Mouse (Mus musculus) small intestine, adult 2 months (tissue): ENCODE results near the gene Mien1. TPM values are rescaled to one million over a fixed set of nuclear protein-coding genes. Genes with fewer than 3 reads are reported as not detected.

ENCODE experiments used
- H3K27ac ChIP-seq: fragments of 200-500 bp; 2 replicates; pipeline ENCODE4 v1.5.1; 2012; ENCODE audit warnings: low read depth, low read length, control low read depth, inconsistent platforms; ENCODE audit not compliant: insufficient read depth
- H3K27me3 ChIP-seq: fragments of 200-500 bp; 2 replicates; pipeline ENCODE4 v1.6.1; 2012; ENCODE audit warnings: mild to moderate bottlenecking, moderate library complexity, low read length, inconsistent platforms; ENCODE audit not compliant: control insufficient read depth, insufficient read depth
- H3K36me3 ChIP-seq: fragments of 200-500 bp; 2 replicates; pipeline ENCODE4 v1.6.1; 2012; ENCODE audit warnings: mild to moderate bottlenecking, low read length, control low read depth, inconsistent platforms; ENCODE audit not compliant: control insufficient read depth, insufficient read depth
- H3K4me1 ChIP-seq: fragments of 200-500 bp; 2 replicates; pipeline ENCODE4 v1.6.1; 2012; ENCODE audit warnings: low read length, inconsistent platforms, mixed read lengths; ENCODE audit not compliant: control insufficient read depth, insufficient read depth, insufficient read length
- H3K4me3 ChIP-seq: fragments of 200-500 bp; 2 replicates; pipeline ENCODE4 v1.5.1; 2012; ENCODE audit warnings: low read depth, mild to moderate bottlenecking, control low read depth, inconsistent platforms, low read length, moderate library complexity
- CTCF ChIP-seq: fragments of 200-500 bp; IDR thresholded peaks from 2 replicates; pipeline ENCODE4 v1.5.1; 2012; ENCODE audit warnings: low read depth, mild to moderate bottlenecking, control low read depth, inconsistent platforms, low read length, moderate library complexity, mixed read lengths; ENCODE audit not compliant: insufficient replicate concordance, insufficient read length; ENCODE audit errors: extremely low read depth
- POLR2A ChIP-seq: fragments of 200-500 bp; IDR thresholded peaks from 2 replicates; pipeline ENCODE4 v1.6.1; 2012; ENCODE audit warnings: low read depth, mild to moderate bottlenecking, control low read depth, inconsistent platforms, low read length, moderate library complexity
- WGBS: fragments of 180-500 bp; shearing (Covaris S2); methylation state at CpG from one replicate; pipeline ENCODE4 v1.1.7; 2018; 5-methylcytosine and 5-hydroxymethylcytosine counted together
- polyA plus RNA-seq: library from polyadenylated mRNA; depleted of rRNA; stranded (reverse); fragments of >200 nt; gene quantifications from 2 replicates; pipeline ENCODE4 v1.2.3, GENCODE M21; 2012

The Mien1 gene
- polyA plus RNA-seq, 1 experiment = 37.7 TPM

DNA sequence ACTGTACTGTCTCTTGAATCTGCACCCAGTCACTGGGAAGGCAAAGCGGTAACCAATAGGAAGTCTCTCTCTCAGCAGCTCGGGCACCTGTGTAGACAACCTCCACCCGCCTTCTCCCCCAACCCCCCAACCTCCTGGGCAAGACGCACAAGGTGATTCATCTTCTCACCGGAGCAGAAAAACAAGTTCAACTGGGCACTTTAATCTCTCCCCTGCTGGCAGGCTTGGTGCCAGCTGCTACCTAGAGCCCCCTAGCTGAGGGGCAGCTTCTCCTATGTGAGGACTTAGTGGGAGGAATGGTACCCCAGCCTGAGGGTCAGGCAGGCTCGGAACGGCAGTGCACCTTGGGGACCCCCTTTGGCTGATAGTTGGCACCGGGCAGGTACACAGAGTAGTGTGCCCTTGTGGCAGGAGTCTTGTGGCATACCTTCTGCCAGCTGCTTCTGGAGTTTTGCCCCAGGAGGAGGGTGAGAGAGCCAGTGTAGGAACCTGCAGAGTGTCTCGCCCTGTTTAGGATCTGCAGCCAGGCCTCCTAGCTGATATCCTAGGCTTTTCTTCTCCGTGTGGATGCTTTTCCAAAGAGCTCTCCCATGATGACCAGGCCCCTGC lies 19.7 kb downstream of the Mien1 start:
- TF ChIP-seq POLR2A (no peak), CTCF (no peak)
- no peaks in the 10 kb centered on the region for H3K27me3 ChIP-seq
- peaks cover 47% of the 10 kb centered on the region for H3K36me3 ChIP-seq
- H3K4me3 ChIP-seq = no peak overlapping the region
- H3K4me1 ChIP-seq = peaks cover 37% of the 10 kb centered on the region
- WGBS = 29% methylated on average over 10 of the region's 10 CpGs
- H3K27ac ChIP-seq = peak overlapping the region; percentile 41; the same call in 1 of the 2 replicates

DNA sequence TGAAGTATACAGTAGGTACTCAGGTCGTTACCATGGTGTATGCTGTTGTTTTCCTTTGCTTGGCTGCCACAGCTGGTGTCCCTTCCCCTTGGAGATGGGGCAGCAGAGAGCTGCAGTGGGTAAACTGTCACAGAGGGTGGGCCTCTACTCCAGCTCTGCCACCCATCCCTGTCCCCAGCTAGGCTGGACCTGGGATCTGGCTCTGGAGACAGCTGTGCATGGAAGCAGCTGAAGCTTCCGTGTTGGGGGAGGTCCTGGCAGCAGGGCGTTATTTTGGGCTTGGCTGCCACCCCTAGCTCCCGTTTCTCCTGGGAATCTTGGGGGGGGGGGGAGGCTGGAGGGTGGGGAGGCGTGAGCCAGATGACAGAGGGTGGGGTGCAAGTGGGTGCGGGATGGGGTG lies 20.5 kb downstream of the Mien1 start:
- H3K36me3 ChIP-seq = peaks cover 39% of the 10 kb centered on the region
- TF ChIP-seq CTCF = no peak
- no peak for TF ChIP-seq POLR2A
- no peaks in the 10 kb centered on the region for H3K27me3 ChIP-seq
- no peak overlapping the region for H3K4me3 ChIP-seq
- no peak overlapping the region for H3K27ac ChIP-seq
- H3K4me1 ChIP-seq = peaks cover 37% of the 10 kb centered on the region
- 27% methylated on average over 6 of the region's 6 CpGs for WGBS

GRCm38 (mm10) chr11:98417074-98417473 lies 21.7 kb downstream of the Mien1 start:
- Histone ChIP-seq H3K27me3 (no peaks in the 10 kb centered on the region), H3K36me3 (peaks cover 27% of the 10 kb centered on the region), H3K4me3 (no peak overlapping the region), H3K4me1 (peaks cover 38% of the 10 kb centered on the region), H3K27ac (peak overlapping the region; percentile 47; the same call in 1 of the 2 replicates)
- WGBS = 14% methylated on average over 1 of the region's 1 CpGs
- TF ChIP-seq POLR2A (no peak), CTCF (no peak)

- Histone ChIP-seq H3K4me3 (peak overlapping the region; percentile 98), H3K27me3 (no peaks in the 10 kb centered on the region), H3K27ac (peak overlapping the region; percentile 79), H3K36me3 (peaks cover 3% of the 10 kb centered on the region; the same call in 1 of the 2 replicates), H3K4me1 (peaks cover 38% of the 10 kb centered on the region)
- TF ChIP-seq POLR2A (no peak), CTCF (no peak)
- WGBS = 19% methylated on average over 2 of the region's 2 CpGs
Measured at GRCm38 (mm10) chr11:98414162-98414561, 24.6 kb downstream of the Mien1 start.

DNA sequence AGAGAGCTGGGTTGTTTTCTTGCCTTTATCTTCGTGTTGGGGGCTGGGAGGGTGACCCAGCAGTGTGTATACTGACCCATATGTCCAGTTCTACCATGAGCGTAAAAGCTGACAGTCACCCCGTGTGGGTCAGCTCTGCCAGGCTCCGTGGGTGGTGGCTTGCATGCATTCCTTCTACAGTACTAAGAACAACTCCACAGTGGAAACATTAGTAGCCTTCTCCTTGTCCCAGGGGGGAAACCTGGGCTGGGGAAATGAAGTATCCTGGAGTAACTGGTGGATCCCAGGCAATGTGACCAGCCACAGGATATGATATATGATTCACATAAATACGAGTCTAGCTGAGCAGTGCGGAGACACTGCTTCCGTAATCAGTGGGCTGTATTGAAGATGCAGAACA lies 25.1 kb downstream of the Mien1 start:
- peaks cover 38% of the 10 kb centered on the region for H3K4me1 ChIP-seq
- no peaks in the 10 kb centered on the region; the same call in 1 of the 2 replicates for H3K36me3 ChIP-seq
- WGBS = 8% methylated on average over 7 of the region's 7 CpGs
- H3K4me3 ChIP-seq = peak overlapping the region; percentile 98
- H3K27me3 ChIP-seq = no peaks in the 10 kb centered on the region
- H3K27ac ChIP-seq = peak overlapping the region; percentile 78
- TF ChIP-seq CTCF (no peak), POLR2A (no peak)

GRCm38 (mm10) chr11:98412797-98413301 lies 25.9 kb downstream of the Mien1 start:
- peaks cover 33% of the 10 kb centered on the region for H3K4me1 ChIP-seq
- H3K36me3 ChIP-seq = no peaks in the 10 kb centered on the region; the same call in 1 of the 2 replicates
- under 1% methylated on average over 40 of the region's 40 CpGs for WGBS
- H3K27ac ChIP-seq = peak overlapping the region; percentile 85
- H3K4me3 ChIP-seq = peak overlapping the region; percentile 98
- no peak for TF ChIP-seq CTCF
- TF ChIP-seq POLR2A = peak; percentile 27; the same call in 1 of the 2 replicates
- no peaks in the 10 kb centered on the region for H3K27me3 ChIP-seq

GRCm38 (mm10) chr11:98412273-98412796 lies 26.5 kb downstream of the Mien1 start, which contains the start of gene Erbb2:
Gene Erbb2 (plus strand): TSS chr11:98412470.
- Histone ChIP-seq H3K4me1 (peaks cover 29% of the 10 kb centered on the region), H3K27me3 (no peaks in the 10 kb centered on the region), H3K27ac (peak within 1 kb of the TSS; percentile 85), H3K36me3 (no peaks in the 10 kb centered on the region; the same call in 1 of the 2 replicates), H3K4me3 (peak within 1 kb of the TSS; percentile 98)
- under 1% methylated on average over 49 of the region's 49 CpGs for WGBS
- TF ChIP-seq POLR2A = peak; percentile 85
- TF ChIP-seq CTCF = no peak
